In the genomic region with DNA sequence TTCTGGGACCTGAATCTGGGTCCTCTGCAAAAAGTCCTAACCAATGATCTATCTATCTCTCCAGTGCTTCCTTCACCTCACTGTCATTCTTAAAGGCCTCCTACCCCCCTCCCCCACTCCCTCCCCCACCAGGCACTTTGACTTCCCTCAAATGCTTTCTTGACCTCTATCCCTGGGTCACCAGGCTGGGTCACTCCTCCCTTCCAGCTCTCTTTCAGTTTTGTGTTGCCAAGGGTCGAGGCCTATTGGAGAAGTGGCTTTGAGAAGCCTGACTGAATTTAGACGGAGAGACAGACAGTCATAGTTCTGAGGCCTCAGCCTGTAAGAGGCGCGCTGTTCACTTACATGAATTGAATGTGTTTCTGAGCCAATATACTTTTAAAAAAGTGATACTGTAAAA, we compare ENCODE assay signal across 28 mouse cellular contexts. TPM values are rescaled to one million over a fixed set of nuclear protein-coding genes. Genes with fewer than 3 reads are reported as not detected.
DNase-seq lines count a peak whose midpoint lies in the region; TF ChIP-seq lines count a peak whose summit lies in the region.
"Had no signal": no experiment of that assay in that cellular context is flagged by ENCODE, and none has a peak within 500 bp of the region (broad histone marks: within the 10 kb centered on the region; RNA-seq: fewer than 3 reads in every experiment).

No protein-coding gene starts in this region.

- H3K27ac ChIP-seq in thymus, adult 2 months (ENCODE audit: control insufficient read depth, insufficient read depth, low read length), result no peak overlapping the region
- H3K27ac ChIP-seq: embryonic facial prominence, embryonic 10.5 days; embryonic facial prominence, embryonic 12.5 days; forebrain, embryonic 13.5 days; forebrain, embryonic 15.5 days had no signal

- H3K27me3 ChIP-seq in thymus, adult 2 months (ENCODE audit: control insufficient read depth, insufficient read depth, low read length), result no peaks in the 10 kb centered on the region
- H3K27me3 ChIP-seq: embryonic facial prominence, embryonic 12.5 days; forebrain, embryonic 13.5 days; forebrain, embryonic 15.5 days; Patski had no signal

- TF ChIP-seq CTCF in thymus, adult 2 months (IDR thresholded peaks at IDR 0.05; ENCODE audit: borderline replicate concordance, control insufficient read depth, extremely low read depth, insufficient read depth, low read length, poor library complexity), result no peak

- H3K36me3 ChIP-seq in thymus, adult 2 months (ENCODE audit: control insufficient read depth, insufficient read depth, low read length), result no peaks in the 10 kb centered on the region
- H3K36me3 ChIP-seq: embryonic facial prominence, embryonic 10.5 days; embryonic facial prominence, embryonic 12.5 days; forebrain, embryonic 15.5 days; G1E had no signal

- 98% methylated on average over 4 of the region's 4 CpGs for WGBS in thymus, adult 2 months

- TF ChIP-seq POLR2A in thymus, adult 2 months (IDR thresholded peaks at IDR 0.05; ENCODE audit: control insufficient read depth, extremely low read depth, insufficient read depth, low read length, poor library complexity), result no peak

- no peaks in the 10 kb centered on the region for H3K4me1 ChIP-seq in thymus, adult 2 months (replicated peaks; ENCODE audit: control insufficient read depth, insufficient read depth, low read length)
- H3K4me1 ChIP-seq: embryonic facial prominence, embryonic 12.5 days; forebrain, embryonic 13.5 days had no signal

- DNase-seq in ES-CJ7 (ENCODE audit: low read depth, low spot score) (peak; percentile 60), R1 (ENCODE audit: low read depth, low spot score) (peak; percentile 80), adipocyte (ENCODE audit: low spot score) (peak; percentile 57)
- DNase-seq in kidney, adult 18-20 months, result no peak
- DNase-seq in thymus, adult 2 months, result no peak
- no peak for DNase-seq in layer of hippocampus, adult 18-20 months (ENCODE audit: low spot score in 2 of 2)
- DNase-seq: adrenal gland, adult 2 months; adrenal gland, postnatal 10 days; adrenal gland, postnatal 25 days; cerebellum, adult 11 months; cerebellum, adult 18-20 months; cerebellum, adult 9-10 months; cerebellum, postnatal 10 days; cerebellum, postnatal 25 days; forebrain, postnatal 0 days had no signal

- H3K4me3 ChIP-seq in thymus, adult 2 months (ENCODE audit: control insufficient read depth, insufficient read depth, low read length), result no peak overlapping the region
- H3K4me3 ChIP-seq: embryonic facial prominence, embryonic 10.5 days; embryonic facial prominence, embryonic 12.5 days; forebrain, embryonic 13.5 days; forebrain, embryonic 15.5 days had no signal

RNA-seq across cellular contexts. Expression of a gene that starts 24.9 kb away (rescaled TPM):
- polyA plus RNA-seq in thymus, adult 2 months (2012; rRNA removed), result not detected in 2 replicates
- total RNA-seq in layer of hippocampus, adult 18-20 months (2021), result not detected
- total RNA-seq: adrenal gland, adult 2 months; adrenal gland, postnatal 10 days; adrenal gland, postnatal 25 days; adrenal gland, postnatal 4 days; forebrain, postnatal 0 days had no signal
- polyA plus RNA-seq: adrenal gland, adult 2 months; brain, embryonic 14.5 days; cortical plate, adult 2 months; embryonic facial prominence, embryonic 12.5 days; embryonic facial prominence, embryonic 14.5 days; forebrain, embryonic 11.5 days; forebrain, embryonic 13.5 days; forebrain, embryonic 15.5 days; forebrain, postnatal 0 days; G1E; Patski had no signal

RNA-seq across cellular contexts. Expression of a gene that starts 46.3 kb away (rescaled TPM):
- not detected in 2 replicates for polyA plus RNA-seq in thymus, adult 2 months (2012; rRNA removed)
- total RNA-seq in layer of hippocampus, adult 18-20 months (2021), result not detected
- total RNA-seq: adrenal gland, adult 2 months; adrenal gland, postnatal 10 days; adrenal gland, postnatal 25 days; adrenal gland, postnatal 4 days; forebrain, postnatal 0 days; G1E had no signal
- polyA plus RNA-seq: activated CD4-positive, CD25-positive, alpha-beta regulatory T cell, adult 4 months; adrenal gland, adult 2 months; brain, embryonic 14.5 days; C2C12; cortical plate, adult 2 months; embryonic facial prominence, embryonic 10.5 days; embryonic facial prominence, embryonic 12.5 days; embryonic facial prominence, embryonic 14.5 days; forebrain, embryonic 11.5 days; forebrain, embryonic 13.5 days; forebrain, embryonic 15.5 days; forebrain, postnatal 0 days; G1E; Patski had no signal

RNA-seq across cellular contexts. Expression of a gene that starts 50.5 kb away (rescaled TPM):
- 23.0 and 24.5 TPM in 2 replicates for polyA plus RNA-seq in thymus, adult 2 months (2012; rRNA removed)
- total RNA-seq in layer of hippocampus, adult 18-20 months (2021), result 10 to 100 TPM; 51.3 to 52.5 TPM

Comparison
In these comparisons a context has a peak if more than half of its experiments do, and no peak if none do; other contexts are left out.
1. DNase-seq: peak in ES-CJ7 (single experiment), R1 (single experiment) and adipocyte (single experiment); none in kidney, adult 18-20 months (single experiment), thymus, adult 2 months (single experiment) and layer of hippocampus, adult 18-20 months (0 of 2).